Mouse (Mus musculus): ENCODE measurements around the gene P4ha3. TPM values are rescaled to one million over a fixed set of nuclear protein-coding genes. Genes with fewer than 3 reads are reported as not detected.

P4ha3 gene
- polyA plus RNA-seq, 1 experiment from 2014 or later: 5.1 TPM

- 87% methylated on average over 6 of the region's 6 CpGs for WGBS
These were observed 11.4 kb downstream of the P4ha3 start for GRCm38 (mm10) chr7:100296699-100297098.

GRCm38 (mm10) chr7:100298861-100299510 is 13.7 kb downstream of the P4ha3 start:
- ATAC-seq (ENCODE audit: low FRiP score): no peak
- no peak overlapping the region for H3K9ac ChIP-seq (ENCODE audit: low read length)
- no peaks in the 10 kb centered on the region for H3K36me3 ChIP-seq (ENCODE audit: control insufficient read depth, insufficient read depth, low read length)

More at GRCm38 (mm10) chr7:100296699-100297098, 11.4 kb downstream of the P4ha3 start:
- Histone ChIP-seq H3K9me3 (ENCODE audit: control insufficient read depth, low read length) (no peaks in the 10 kb centered on the region), H3K27me3 (ENCODE audit: control insufficient read depth, insufficient read depth, low read length) (no peaks in the 10 kb centered on the region), H3K9ac (ENCODE audit: low read length) (no peak overlapping the region), H3K4me1 (ENCODE audit: control insufficient read depth, insufficient read depth, low read length) (no peaks in the 10 kb centered on the region), H3K4me3 (ENCODE audit: low read depth, low read length) (no peak overlapping the region), H3K4me2 (no peak overlapping the region), H3K36me3 (ENCODE audit: control insufficient read depth, insufficient read depth, low read length) (no peaks in the 10 kb centered on the region), H3K27ac (ENCODE audit: low read depth, low read length) (no peak overlapping the region)
- ATAC-seq (ENCODE audit: low FRiP score) (no peak), DNase-seq (ENCODE audit: low spot score, missing footprints) (no peak)

GRCm38 (mm10) chr7:100301390-100301789 is 16.1 kb downstream of the P4ha3 start:
- Histone ChIP-seq H3K27ac (ENCODE audit: low read depth, low read length) (no peak overlapping the region), H3K36me3 (ENCODE audit: control insufficient read depth, insufficient read depth, low read length) (no peaks in the 10 kb centered on the region), H3K4me1 (ENCODE audit: control insufficient read depth, insufficient read depth, low read length) (no peaks in the 10 kb centered on the region), H3K9me3 (ENCODE audit: control insufficient read depth, low read length) (no peaks in the 10 kb centered on the region), H3K4me2 (no peak overlapping the region), H3K9ac (ENCODE audit: low read length) (no peak overlapping the region), H3K27me3 (ENCODE audit: control insufficient read depth, insufficient read depth, low read length) (no peaks in the 10 kb centered on the region), H3K4me3 (ENCODE audit: low read depth, low read length) (no peak overlapping the region)
- ATAC-seq (ENCODE audit: low FRiP score): no peak
- no peak for DNase-seq (ENCODE audit: low spot score, missing footprints)
- WGBS: 81% methylated on average over 3 of the region's 3 CpGs

More at GRCm38 (mm10) chr7:100298861-100299510, 13.7 kb downstream of the P4ha3 start:
- H3K4me1 ChIP-seq (ENCODE audit: control insufficient read depth, insufficient read depth, low read length): no peaks in the 10 kb centered on the region
- H3K9me3 ChIP-seq (ENCODE audit: control insufficient read depth, low read length): no peaks in the 10 kb centered on the region
- H3K27ac ChIP-seq (ENCODE audit: low read depth, low read length): no peak overlapping the region
- 74% methylated on average over 14 of the region's 14 CpGs for WGBS
- H3K27me3 ChIP-seq (ENCODE audit: control insufficient read depth, insufficient read depth, low read length): no peaks in the 10 kb centered on the region
- DNase-seq (ENCODE audit: low spot score, missing footprints): peak; percentile 79
- H3K4me3 ChIP-seq (ENCODE audit: low read depth, low read length): no peak overlapping the region
- H3K4me2 ChIP-seq: no peak overlapping the region

GRCm38 (mm10) chr7:100302316-100302715 is 17.0 kb downstream of the P4ha3 start:
- 77% methylated on average over 4 of the region's 4 CpGs for WGBS
- H3K27ac ChIP-seq (ENCODE audit: low read depth, low read length): no peak overlapping the region

GRCm38 (mm10) chr7:100305894-100306293 is 20.6 kb downstream of the P4ha3 start:
- DNase-seq (ENCODE audit: low spot score, missing footprints) (peak; percentile 74), ATAC-seq (ENCODE audit: low FRiP score) (no peak)
- no peaks in the 10 kb centered on the region for H3K9me3 ChIP-seq (ENCODE audit: control insufficient read depth, low read length)
- no peaks in the 10 kb centered on the region for H3K36me3 ChIP-seq (ENCODE audit: control insufficient read depth, insufficient read depth, low read length)
- WGBS: 93% methylated on average over 9 of the region's 9 CpGs
- no peaks in the 10 kb centered on the region for H3K27me3 ChIP-seq (ENCODE audit: control insufficient read depth, insufficient read depth, low read length)
- no peak overlapping the region for H3K9ac ChIP-seq (ENCODE audit: low read length)
- H3K27ac ChIP-seq (ENCODE audit: low read depth, low read length): no peak overlapping the region
- H3K4me1 ChIP-seq (ENCODE audit: control insufficient read depth, insufficient read depth, low read length): peaks cover 13% of the 10 kb centered on the region
- H3K4me2 ChIP-seq: no peak overlapping the region
- no peak overlapping the region for H3K4me3 ChIP-seq (ENCODE audit: low read depth, low read length)

More at GRCm38 (mm10) chr7:100302316-100302715, 17.0 kb downstream of the P4ha3 start:
- Histone ChIP-seq H3K4me1 (ENCODE audit: control insufficient read depth, insufficient read depth, low read length) (peaks cover under 1% of the 10 kb centered on the region; the same call in 1 of the 2 replicates), H3K4me2 (no peak overlapping the region), H3K4me3 (ENCODE audit: low read depth, low read length) (no peak overlapping the region), H3K9ac (ENCODE audit: low read length) (no peak overlapping the region), H3K9me3 (ENCODE audit: control insufficient read depth, low read length) (no peaks in the 10 kb centered on the region), H3K27me3 (ENCODE audit: control insufficient read depth, insufficient read depth, low read length) (no peaks in the 10 kb centered on the region), H3K36me3 (ENCODE audit: control insufficient read depth, insufficient read depth, low read length) (no peaks in the 10 kb centered on the region)
- DNase-seq (ENCODE audit: low spot score, missing footprints) (no peak), ATAC-seq (ENCODE audit: low FRiP score) (no peak)

GRCm38 (mm10) chr7:100307872-100308653 is 22.7 kb downstream of the P4ha3 start:
- Histone ChIP-seq H3K4me2 (no peak overlapping the region), H3K9ac (ENCODE audit: low read length) (no peak overlapping the region), H3K27me3 (ENCODE audit: control insufficient read depth, insufficient read depth, low read length) (no peaks in the 10 kb centered on the region), H3K4me3 (ENCODE audit: low read depth, low read length) (no peak overlapping the region), H3K9me3 (ENCODE audit: control insufficient read depth, low read length) (no peaks in the 10 kb centered on the region), H3K27ac (ENCODE audit: low read depth, low read length) (peak overlapping the region; percentile 37; the same call in 1 of the 2 replicates), H3K36me3 (ENCODE audit: control insufficient read depth, insufficient read depth, low read length) (no peaks in the 10 kb centered on the region), H3K4me1 (ENCODE audit: control insufficient read depth, insufficient read depth, low read length) (peaks cover 13% of the 10 kb centered on the region)
- peak; percentile 80 for ATAC-seq (ENCODE audit: low FRiP score)
- peak; percentile 81 for DNase-seq (ENCODE audit: low spot score, missing footprints)
- WGBS: 67% methylated on average over 6 of the region's 6 CpGs

GRCm38 (mm10) chr7:100309216-100309615 is 23.9 kb downstream of the P4ha3 start:
- ATAC-seq (ENCODE audit: low FRiP score): 0 out of 2 replicates have a peak, but pooled peaks have one; percentile 30

GRCm38 (mm10) chr7:100309679-100310078 is 24.4 kb downstream of the P4ha3 start:
- WGBS: 48% methylated on average over 6 of the region's 6 CpGs
- Histone ChIP-seq H3K27ac (ENCODE audit: low read depth, low read length) (peak overlapping the region; percentile 22; the same call in 1 of the 2 replicates), H3K4me2 (no peak overlapping the region), H3K9me3 (ENCODE audit: control insufficient read depth, low read length) (no peaks in the 10 kb centered on the region), H3K4me1 (ENCODE audit: control insufficient read depth, insufficient read depth, low read length) (peaks cover 13% of the 10 kb centered on the region), H3K4me3 (ENCODE audit: low read depth, low read length) (no peak overlapping the region), H3K27me3 (ENCODE audit: control insufficient read depth, insufficient read depth, low read length) (no peaks in the 10 kb centered on the region), H3K9ac (ENCODE audit: low read length) (peak overlapping the region; percentile 43; the same call in 1 of the 2 replicates), H3K36me3 (ENCODE audit: control insufficient read depth, insufficient read depth, low read length) (no peaks in the 10 kb centered on the region)
- no peak for ATAC-seq (ENCODE audit: low FRiP score)
- DNase-seq (ENCODE audit: low spot score, missing footprints): no peak

More at GRCm38 (mm10) chr7:100309216-100309615, 23.9 kb downstream of the P4ha3 start:
- H3K4me1 ChIP-seq (ENCODE audit: control insufficient read depth, insufficient read depth, low read length): peaks cover 13% of the 10 kb centered on the region
- no peaks in the 10 kb centered on the region for H3K36me3 ChIP-seq (ENCODE audit: control insufficient read depth, insufficient read depth, low read length)
- no peak overlapping the region for H3K4me3 ChIP-seq (ENCODE audit: low read depth, low read length)
- no peak overlapping the region for H3K9ac ChIP-seq (ENCODE audit: low read length)
- H3K27ac ChIP-seq (ENCODE audit: low read depth, low read length): no peak overlapping the region
- H3K4me2 ChIP-seq: no peak overlapping the region
- 72% methylated on average over 1 of the region's 1 CpGs for WGBS
- peak; percentile 69 for DNase-seq (ENCODE audit: low spot score, missing footprints)
- H3K27me3 ChIP-seq (ENCODE audit: control insufficient read depth, insufficient read depth, low read length): no peaks in the 10 kb centered on the region
- no peaks in the 10 kb centered on the region for H3K9me3 ChIP-seq (ENCODE audit: control insufficient read depth, low read length)

- WGBS: 84% methylated on average over 12 of the region's 12 CpGs
- no peaks in the 10 kb centered on the region for H3K27me3 ChIP-seq (ENCODE audit: control insufficient read depth, insufficient read depth, low read length)
- H3K9ac ChIP-seq (ENCODE audit: low read length): no peak overlapping the region
- H3K4me2 ChIP-seq: no peak overlapping the region
- no peaks in the 10 kb centered on the region for H3K9me3 ChIP-seq (ENCODE audit: control insufficient read depth, low read length)
- no peak overlapping the region for H3K4me3 ChIP-seq (ENCODE audit: low read depth, low read length)
- H3K27ac ChIP-seq (ENCODE audit: low read depth, low read length): peak overlapping the region; percentile 22; the same call in 1 of the 2 replicates
- no peaks in the 10 kb centered on the region for H3K36me3 ChIP-seq (ENCODE audit: control insufficient read depth, insufficient read depth, low read length)
- H3K4me1 ChIP-seq (ENCODE audit: control insufficient read depth, insufficient read depth, low read length): peaks cover 13% of the 10 kb centered on the region
- no peak for DNase-seq (ENCODE audit: low spot score, missing footprints)
- no peak for ATAC-seq (ENCODE audit: low FRiP score)
These were observed 25.0 kb downstream of the P4ha3 start for GRCm38 (mm10) chr7:100310290-100310689.

All from midbrain, embryonic 11.5 days (tissue).